In genomic region chrX:107815502-107816217, GRCm38 (mm10) we compare ENCODE assay signal across 8 mouse cellular contexts. TPM values are rescaled to one million over a fixed set of nuclear protein-coding genes. Genes with fewer than 3 reads are reported as not detected.
DNase-seq lines count a peak whose midpoint lies in the region; ATAC-seq lines count a peak whose summit lies in the region.

No protein-coding gene starts in this region.

- H3K4me3 ChIP-seq in intestine, embryonic 14.5 days (ENCODE audit: low read depth, low read length): peak overlapping the region; percentile 51
- peak overlapping the region; percentile 54 for H3K4me3 ChIP-seq in limb, embryonic 11.5 days (ENCODE audit: low read depth, low read length)
- H3K4me3 ChIP-seq in midbrain, embryonic 13.5 days (replicated peaks): peak overlapping the region; percentile 55

- H3K27me3 ChIP-seq in intestine, embryonic 14.5 days (replicated peaks; ENCODE audit: control insufficient read depth, insufficient read depth, low read length): no peaks in the 10 kb centered on the region
- no peaks in the 10 kb centered on the region for H3K27me3 ChIP-seq in limb, embryonic 11.5 days (ENCODE audit: control insufficient read depth, insufficient read depth, low read length)
- H3K27me3 ChIP-seq in midbrain, embryonic 13.5 days: no peaks in the 10 kb centered on the region
- H3K27me3 ChIP-seq in splenic B cell, adult 2 months (ENCODE audit: control insufficient read depth, insufficient read depth, low read length, poor library complexity, severe bottlenecking): no peaks in the 10 kb centered on the region

- H3K36me3 ChIP-seq in intestine, embryonic 14.5 days (ENCODE audit: control insufficient read depth, insufficient read depth, low read length): no peaks in the 10 kb centered on the region
- H3K36me3 ChIP-seq in limb, embryonic 11.5 days (ENCODE audit: control insufficient read depth, insufficient read depth, low read length): no peaks in the 10 kb centered on the region
- H3K36me3 ChIP-seq in midbrain, embryonic 13.5 days: no peaks in the 10 kb centered on the region
- H3K36me3 ChIP-seq in splenic B cell, adult 2 months (ENCODE audit: control insufficient read depth, insufficient read depth, low read length, poor library complexity, severe bottlenecking): no peaks in the 10 kb centered on the region

- H3K4me1 ChIP-seq in intestine, embryonic 14.5 days (replicated peaks; ENCODE audit: control insufficient read depth, insufficient read depth, low read length): no peaks in the 10 kb centered on the region
- no peaks in the 10 kb centered on the region for H3K4me1 ChIP-seq in limb, embryonic 11.5 days (ENCODE audit: control insufficient read depth, insufficient read depth, low read length)
- no peaks in the 10 kb centered on the region for H3K4me1 ChIP-seq in midbrain, embryonic 13.5 days (replicated peaks)

- WGBS in intestine, embryonic 14.5 days: 17% methylated on average over 30 of the region's 32 CpGs
- WGBS in limb, embryonic 11.5 days: 14% methylated on average over 29 of the region's 32 CpGs
- WGBS in midbrain, embryonic 13.5 days: 25% methylated on average over 32 of the region's 32 CpGs

- H3K9ac ChIP-seq in intestine, embryonic 14.5 days (ENCODE audit: low read length): peak overlapping the region; percentile 60
- H3K9ac ChIP-seq in limb, embryonic 11.5 days (ENCODE audit: low read length): peak overlapping the region; percentile 63
- peak overlapping the region; percentile 69 for H3K9ac ChIP-seq in midbrain, embryonic 13.5 days (replicated peaks)

- no peak overlapping the region for H3K27ac ChIP-seq in intestine, embryonic 14.5 days (ENCODE audit: low read depth)
- H3K27ac ChIP-seq in limb, embryonic 11.5 days (replicated peaks; ENCODE audit: low read depth, low read length): no peak overlapping the region
- 0 out of 2 replicates have a peak overlapping the region, but pooled peaks have one; percentile 14 for H3K27ac ChIP-seq in midbrain, embryonic 13.5 days

- peak; percentile 87 for ATAC-seq in intestine, embryonic 14.5 days (replicated peaks; ENCODE audit: low FRiP score, low TSS enrichment, low read depth)
- ATAC-seq in limb, embryonic 11.5 days (ENCODE audit: insufficient number of reproducible peaks, low FRiP score, low TSS enrichment, low read depth): peak; percentile 75; the same call in 1 of the 2 replicates
- peak; percentile 87 for ATAC-seq in midbrain, embryonic 13.5 days

- peak; percentile 4 for DNase-seq in retina, adult 2 months (ENCODE audit: low read depth, low spot score)
- no peak for DNase-seq in retina, postnatal 1 day
- DNase-seq in cerebellum, postnatal 10 days: peak; percentile 73
- DNase-seq in frontal cortex, postnatal 25 days (ENCODE audit: low spot score in 2 of 2): peak; percentile 2 to 4
- DNase-seq in intestine, embryonic 14.5 days (ENCODE audit: low spot score): peak; percentile 61
- peak; percentile 24 for DNase-seq in limb, embryonic 11.5 days (ENCODE audit: low spot score)
- DNase-seq in splenic B cell, adult 2 months (ENCODE audit: low read depth, low spot score): peak; percentile 20

- H3K9me3 ChIP-seq in intestine, embryonic 14.5 days (ENCODE audit: control insufficient read depth, low read length): no peaks in the 10 kb centered on the region
- H3K9me3 ChIP-seq in limb, embryonic 11.5 days (ENCODE audit: control insufficient read depth, low read length): no peaks in the 10 kb centered on the region
- H3K9me3 ChIP-seq in midbrain, embryonic 13.5 days: no peaks in the 10 kb centered on the region

- peak overlapping the region; percentile 52 for H3K4me2 ChIP-seq in intestine, embryonic 14.5 days (ENCODE audit: low read length)
- H3K4me2 ChIP-seq in limb, embryonic 11.5 days (ENCODE audit: low read depth, severe bottlenecking): peak overlapping the region; percentile 42
- peak overlapping the region; percentile 55 for H3K4me2 ChIP-seq in midbrain, embryonic 13.5 days (replicated peaks)

RNA-seq across cellular contexts. Expression of gene 2610002M06Rik, which starts 0.5 kb away (rescaled TPM):
- 13.5 and 14.4 TPM in 2 replicates for polyA plus RNA-seq in intestine, embryonic 14.5 days (2014; fragmentation: Nextera tagmentation; extraction: Ambion mirVana)
- 7.4 and 8.7 TPM in 2 replicates for polyA plus RNA-seq in limb, embryonic 11.5 days (2014; fragmentation: Nextera tagmentation; extraction: Ambion mirVana)
- polyA plus RNA-seq in midbrain, embryonic 13.5 days (2015; fragmentation: Nextera tagmentation; extraction: Ambion mirVana): 12.2 and 13.2 TPM in 2 replicates

RNA-seq across cellular contexts. Expression of gene Tent5d, which starts 23.3 kb away (rescaled TPM):
- polyA plus RNA-seq in intestine, embryonic 14.5 days (2014; fragmentation: Nextera tagmentation; extraction: Ambion mirVana): 0.40 TPM in 1 of 2 replicates, not detected in the other
- polyA plus RNA-seq in limb, embryonic 11.5 days (2014; fragmentation: Nextera tagmentation; extraction: Ambion mirVana): 0.11 and 0.43 TPM in 2 replicates
- 0.34 TPM in 1 of 2 replicates, not detected in the other for polyA plus RNA-seq in midbrain, embryonic 13.5 days (2015; fragmentation: Nextera tagmentation; extraction: Ambion mirVana)
